Mouse (Mus musculus) cortical plate, adult 2 months (tissue): ENCODE results near the gene Fbxo27.

Source experiments
- CTCF ChIP-seq: fragments of 200-500 bp; IDR thresholded peaks from 2 replicates; pipeline ENCODE4 v1.5.1; 2011; ENCODE audit warnings: mild to moderate bottlenecking, control low read depth, low read length; ENCODE audit not compliant: insufficient read depth; ENCODE audit errors: extremely low read depth
- POLR2A ChIP-seq: fragments of 200-500 bp; IDR thresholded peaks from 2 replicates; pipeline ENCODE4 v1.6.1; 2011; ENCODE audit warnings: mild to moderate bottlenecking, low read length, control low read depth; ENCODE audit not compliant: insufficient read depth; ENCODE audit errors: extremely low read depth

DNA sequence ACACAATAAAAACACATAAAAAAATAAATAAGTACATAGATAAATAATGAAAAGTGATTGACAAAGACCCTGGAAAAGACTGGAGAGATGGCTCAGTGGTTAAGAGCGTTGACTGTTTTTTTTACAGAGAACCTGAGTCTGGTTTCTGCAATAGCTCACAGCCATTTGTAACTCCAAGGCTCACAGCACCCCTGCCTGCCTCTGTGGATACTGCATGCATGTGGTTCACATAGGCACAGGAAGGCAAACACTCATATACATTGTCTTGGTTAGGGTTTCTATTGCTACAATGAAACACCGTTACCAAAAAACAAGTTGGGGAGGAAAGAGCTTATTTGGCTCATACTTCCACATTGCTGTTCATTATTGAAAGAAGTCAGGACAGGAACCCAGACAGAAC, 22.9 kb downstream of the Fbxo27 start:
- TF ChIP-seq CTCF (no peak), POLR2A (no peak)
